Mouse (Mus musculus) naive thymus-derived CD4-positive, alpha-beta T cell, adult 5 months (primary cell): ENCODE data around the gene Ippk. TPM values are rescaled to one million over a fixed set of nuclear protein-coding genes. Genes with fewer than 3 reads are reported as not detected.

ENCODE experiments used
- polyA plus RNA-seq: library from polyadenylated mRNA; unstranded; fragments of 100-300 nt; shearing (Covaris generic); gene quantifications from one replicate; pipeline ENCODE4 v1.2.1, GENCODE M21; 2017

The Ippk gene
- polyA plus RNA-seq, result 15.8 TPM

DNA sequence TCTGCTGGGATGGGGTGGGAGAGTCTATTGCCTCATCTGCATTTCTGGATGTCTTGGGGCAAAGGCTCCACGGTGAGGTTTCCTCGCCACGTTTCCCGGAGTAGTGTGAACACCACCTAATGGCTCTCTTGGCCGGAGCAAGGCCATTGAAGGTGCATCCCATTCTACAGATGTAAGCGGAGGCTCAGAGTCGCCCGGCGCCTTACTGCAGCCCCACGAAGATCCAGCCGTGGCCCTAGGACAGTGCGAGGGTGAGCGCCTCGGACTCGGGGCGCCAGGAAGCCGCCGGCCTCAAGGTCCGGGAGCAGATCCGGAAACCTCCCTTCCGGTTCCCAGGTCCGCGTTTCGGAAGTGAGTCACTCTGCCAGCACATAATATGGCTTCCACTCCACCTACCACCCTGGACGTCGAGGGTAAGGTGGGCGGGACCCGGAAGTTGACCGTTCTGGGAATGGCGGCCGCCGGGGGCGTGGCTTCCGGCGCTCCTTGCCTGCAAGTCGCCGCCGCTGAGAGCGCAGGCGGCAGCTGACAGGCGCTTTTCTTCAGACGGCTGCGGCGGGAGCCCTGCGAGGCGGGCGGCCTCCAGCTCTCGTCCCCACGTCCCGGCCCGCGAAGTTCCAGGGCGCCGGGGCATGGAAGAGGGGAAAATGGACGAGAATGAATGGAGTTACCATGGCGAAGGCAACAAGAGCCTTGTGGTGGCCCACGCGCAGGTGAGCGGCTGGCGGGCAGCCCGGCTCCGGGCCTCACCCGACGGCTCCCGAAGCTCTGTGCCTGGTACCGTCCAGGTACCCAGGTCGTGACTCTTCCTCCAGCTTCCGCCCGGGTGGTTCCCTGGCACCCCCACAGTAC lies at the start of gene Ippk:
Gene Ippk, plus strand, starts transcription at position 496 of the 852 bp plus-strand sequence.

DNA sequence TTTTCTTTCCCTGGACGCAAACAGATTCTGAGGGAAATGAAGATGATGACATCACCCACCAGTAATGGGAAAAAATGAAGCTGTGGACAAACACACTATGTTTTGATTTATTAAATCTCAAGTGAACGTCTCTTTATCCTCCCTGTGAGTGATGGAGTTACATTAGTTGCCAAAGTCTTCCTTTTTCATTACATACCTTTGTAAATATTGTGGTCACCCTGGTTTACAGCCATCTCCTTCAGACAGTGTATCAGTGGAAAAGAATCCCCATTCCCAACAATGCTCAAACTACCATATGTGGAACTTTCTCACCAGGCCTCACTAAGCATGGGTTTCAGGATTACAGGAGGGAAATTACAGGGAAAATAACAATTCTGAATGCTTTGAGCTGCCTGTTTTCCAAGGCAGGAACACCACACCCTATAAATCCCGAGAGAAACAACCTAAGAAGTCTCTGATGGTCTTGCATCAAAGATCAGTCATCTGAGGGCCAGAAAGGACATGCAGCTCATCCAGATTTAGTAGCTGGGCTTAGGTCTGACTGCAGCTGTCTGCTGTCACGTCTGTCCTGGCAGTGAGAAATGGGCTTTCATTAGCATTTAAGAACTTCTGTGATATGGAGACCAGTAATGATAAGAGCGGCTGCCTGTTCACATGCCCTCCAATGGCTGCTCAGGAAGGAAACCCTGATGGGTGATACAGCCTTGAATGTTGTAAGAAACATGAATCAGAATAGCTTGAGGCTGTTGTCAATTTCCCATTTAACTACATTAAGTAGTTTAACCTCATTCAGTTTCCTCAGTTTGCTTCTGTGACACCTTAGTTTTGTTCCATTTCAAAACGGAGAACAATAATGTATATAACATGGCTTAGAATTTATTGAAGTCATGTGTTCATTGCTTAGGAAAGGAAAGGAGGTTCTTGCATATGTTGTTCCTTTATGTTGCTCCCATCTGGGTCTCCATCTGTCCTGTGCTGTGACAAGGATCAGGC lies 71.6 kb downstream of the Ippk start, which contains the start of gene Tes3-ps:
Gene Tes3-ps, plus strand, starts transcription at position 943 of the 993 bp plus-strand sequence.

DNA sequence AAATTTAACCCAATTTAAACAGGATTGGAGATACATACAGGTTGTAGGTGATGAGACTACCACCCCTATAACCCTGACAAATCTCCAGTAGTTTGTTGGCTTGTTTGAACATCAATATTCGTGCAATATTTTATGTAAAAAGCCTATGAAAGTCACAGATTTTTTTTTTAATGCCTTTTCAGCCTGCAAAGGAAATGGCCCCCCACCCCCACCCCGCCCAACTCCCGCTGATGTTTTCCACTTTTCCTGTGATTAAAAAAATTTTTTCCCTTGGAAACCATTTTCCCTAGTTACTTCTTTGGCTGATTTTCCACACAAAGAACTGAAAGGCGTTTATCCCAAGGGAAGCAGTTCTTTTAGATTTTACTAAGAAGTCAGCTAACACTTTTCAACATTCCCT lies 83.5 kb downstream of the Ippk start, which contains the start of gene Ecm2:
Gene Ecm2, plus strand, starts transcription at position 301 of the 400 bp plus-strand sequence.

Other genes with a start within 250 kb of the Ippk start
- 76.6 TPM for gene Ninj1, start 233.8 kb upstream of the Ippk start, polyA plus RNA-seq
- 79.3 TPM for gene Card19, start 205.2 kb upstream of the Ippk start, polyA plus RNA-seq
- gene Susd3, start 172.5 kb upstream of the Ippk start, polyA plus RNA-seq, result 25.2 TPM
- gene Fgd3, start 100.9 kb upstream of the Ippk start, polyA plus RNA-seq, result 34.2 TPM
- 27.1 TPM for gene Bicd2, start 79.7 kb upstream of the Ippk start, polyA plus RNA-seq
- 2.8 TPM for gene Tes3-ps, start 72.1 kb downstream of the Ippk start, polyA plus RNA-seq
- 0.12 TPM for gene Ecm2, start 83.6 kb downstream of the Ippk start, polyA plus RNA-seq
- gene Aspn, start 123.2 kb downstream of the Ippk start, polyA plus RNA-seq, result not detected
- gene Omd, start 161.2 kb downstream of the Ippk start, polyA plus RNA-seq, result 0.30 TPM
- gene Ogn, start 186.8 kb downstream of the Ippk start, polyA plus RNA-seq, result not detected
- 0.77 TPM for gene Cenpp, start 231.5 kb downstream of the Ippk start, polyA plus RNA-seq
- gene Nol8, start 231.8 kb downstream of the Ippk start, polyA plus RNA-seq, result 50.9 TPM